Mouse (Mus musculus) spleen, adult 2 months (tissue): ENCODE measurements around the gene Dusp27. TPM values are rescaled to one million over a fixed set of nuclear protein-coding genes. Genes with fewer than 3 reads are reported as not detected.

Experiments used
- DNase-seq, 2 experiments: peaks; one replicate each; pipeline versions ENCODE4 v3.0.0 to v3.0.0-alpha.2; 2012 to 2021; ENCODE audit warnings: low spot score in 2 of 2, low read depth in 1 of 2
- H3K27ac ChIP-seq: fragments of 200-500 bp; 2 replicates; pipeline ENCODE4 v1.5.1; 2012; ENCODE audit warnings: low read length, inconsistent platforms; ENCODE audit not compliant: insufficient read depth
- H3K27me3 ChIP-seq: fragments of 200-500 bp; 2 replicates; pipeline ENCODE4 v1.6.1; 2012; ENCODE audit warnings: mild to moderate bottlenecking, moderate library complexity, low read length, inconsistent platforms; ENCODE audit not compliant: control insufficient read depth, insufficient read depth
- H3K36me3 ChIP-seq: fragments of 200-500 bp; 2 replicates; pipeline ENCODE4 v1.6.1; 2012; ENCODE audit warnings: mild to moderate bottlenecking, low read length, inconsistent platforms; ENCODE audit not compliant: control insufficient read depth, insufficient read depth
- H3K4me1 ChIP-seq: fragments of 200-500 bp; 2 replicates; pipeline ENCODE4 v1.6.1; 2011; ENCODE audit warnings: inconsistent platforms; ENCODE audit not compliant: control insufficient read depth, insufficient read depth, insufficient read length
- H3K4me3 ChIP-seq: fragments of 200-500 bp; 2 replicates; pipeline ENCODE4 v1.5.1; 2011; ENCODE audit warnings: mild to moderate bottlenecking, inconsistent platforms; ENCODE audit not compliant: insufficient read depth, insufficient read length; ENCODE audit errors: extremely low read depth
- CTCF ChIP-seq: fragments of 200-500 bp; IDR thresholded peaks from 2 replicates; pipeline ENCODE4 v1.5.1; 2011; ENCODE audit warnings: mild to moderate bottlenecking, inconsistent platforms; ENCODE audit not compliant: insufficient read depth, insufficient read length, insufficient replicate concordance; ENCODE audit errors: extremely low read depth
- POLR2A ChIP-seq: fragments of 200-500 bp; IDR thresholded peaks from 2 replicates; pipeline ENCODE4 v1.6.1; 2011; ENCODE audit warnings: low read depth, low read length, inconsistent platforms
- WGBS: fragments of 180-500 bp; shearing (Covaris S2); methylation state at CpG from one replicate; pipeline ENCODE4 v1.1.7; 2018; 5-methylcytosine and 5-hydroxymethylcytosine counted together
- polyA plus RNA-seq: library from polyadenylated mRNA; depleted of rRNA; stranded (reverse); fragments of >200 nt; gene quantifications from 2 replicates; pipeline ENCODE4 v1.2.3, GENCODE M21; 2012

The Dusp27 gene
- polyA plus RNA-seq, 1 experiment = 0.12 TPM

DNA sequence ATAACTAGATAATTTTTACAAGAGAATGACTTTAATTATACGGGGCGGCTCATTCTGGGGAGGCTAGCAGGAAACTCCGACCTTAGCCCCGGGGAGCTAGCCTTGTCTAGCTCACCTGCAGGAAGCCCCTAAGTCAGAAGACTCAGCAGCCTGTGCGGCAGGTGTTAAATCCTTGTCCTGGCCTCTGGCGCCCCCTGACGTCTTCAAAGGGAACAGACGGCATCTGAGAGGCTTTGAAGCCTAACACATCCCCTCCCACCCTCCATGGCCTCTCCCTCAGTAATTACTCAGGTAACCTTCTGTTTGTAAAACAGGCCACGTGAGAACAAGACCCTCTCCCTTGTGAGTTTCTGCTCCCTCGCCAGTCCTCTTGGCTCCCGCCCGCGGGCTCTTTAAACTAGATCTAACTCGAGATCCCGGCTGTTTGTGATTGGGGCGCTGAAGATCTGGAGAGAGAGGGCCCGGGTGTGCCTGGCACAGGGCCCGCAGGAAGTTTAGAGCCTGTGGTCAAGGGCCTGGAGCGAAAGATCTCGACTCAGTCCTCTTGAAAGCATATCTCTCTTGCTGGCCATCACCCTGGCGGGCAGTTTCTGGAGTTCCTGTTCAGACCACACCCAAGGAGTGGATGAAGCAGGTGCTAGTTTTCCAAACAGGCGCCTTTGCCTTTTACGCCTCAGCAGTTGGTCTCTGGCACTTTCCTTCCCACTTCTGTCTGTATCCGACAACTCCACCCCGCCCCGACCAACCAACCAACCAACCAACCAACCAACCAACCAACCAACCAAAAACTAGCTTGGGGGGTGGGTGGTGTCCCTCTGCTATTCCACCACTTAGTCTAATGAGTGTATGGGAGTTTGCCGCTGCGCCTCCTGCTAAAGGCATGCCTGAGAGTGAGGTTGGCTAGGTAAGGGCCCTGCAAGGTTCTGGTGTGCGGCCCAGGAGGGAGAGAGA lies 26.7 kb upstream of the Dusp27 start:
- peak; percentile 68 to 75 for DNase-seq
- Histone ChIP-seq H3K36me3 (no peaks in the 10 kb centered on the region), H3K27ac (no peak overlapping the region), H3K27me3 (peaks cover 3% of the 10 kb centered on the region; the same call in 1 of the 2 replicates), H3K4me1 (peaks cover 2% of the 10 kb centered on the region; the same call in 1 of the 2 replicates), H3K4me3 (no peak overlapping the region)
- WGBS = 14% methylated on average over 29 of the region's 29 CpGs
- TF ChIP-seq POLR2A = no peak
- TF ChIP-seq CTCF = peak; percentile 97

DNA sequence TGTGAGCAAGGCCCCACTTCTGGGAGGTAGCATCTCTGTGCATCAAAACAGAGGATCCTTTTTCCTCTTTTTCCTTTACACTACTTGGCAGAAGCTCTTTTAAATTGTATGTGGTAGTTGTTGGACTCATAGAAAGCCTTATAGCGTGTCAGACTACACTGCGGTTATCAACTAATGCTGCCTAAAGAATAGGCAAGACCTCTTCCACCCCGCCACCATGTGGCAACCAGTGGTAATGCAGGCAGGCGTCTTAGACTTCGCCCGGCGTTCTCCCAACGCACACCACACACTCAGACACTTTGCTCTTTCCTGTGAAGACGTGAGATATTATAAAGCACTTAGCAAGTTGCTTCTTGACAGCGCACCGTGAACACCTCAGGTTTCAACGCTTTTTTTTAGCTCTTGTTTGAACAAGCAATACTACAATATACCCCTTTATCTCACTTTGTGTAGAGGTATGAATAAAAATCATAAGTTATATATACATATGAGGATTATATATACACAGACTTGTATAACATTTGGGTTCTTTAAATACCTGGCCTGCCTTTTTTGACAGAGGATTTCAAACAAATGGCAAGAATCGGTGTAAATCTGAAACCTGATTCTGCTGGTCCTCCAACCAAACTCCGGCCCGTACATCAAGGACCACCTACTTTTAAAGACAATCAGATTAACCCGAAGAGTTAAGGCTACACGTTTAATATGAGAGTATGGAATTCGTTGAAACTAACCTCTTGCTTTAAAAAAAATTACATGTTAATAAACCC lies 25.8 kb upstream of the Dusp27 start:
- DNase-seq = peak; percentile 49 to 82
- peak; percentile 88 for TF ChIP-seq CTCF
- no peak for TF ChIP-seq POLR2A
- no peak overlapping the region for H3K4me3 ChIP-seq
- H3K27me3 ChIP-seq = peaks cover 3% of the 10 kb centered on the region; the same call in 1 of the 2 replicates
- WGBS = 13% methylated on average over 18 of the region's 18 CpGs
- H3K4me1 ChIP-seq = peaks cover 2% of the 10 kb centered on the region; the same call in 1 of the 2 replicates
- no peak overlapping the region for H3K27ac ChIP-seq
- no peaks in the 10 kb centered on the region for H3K36me3 ChIP-seq

DNA sequence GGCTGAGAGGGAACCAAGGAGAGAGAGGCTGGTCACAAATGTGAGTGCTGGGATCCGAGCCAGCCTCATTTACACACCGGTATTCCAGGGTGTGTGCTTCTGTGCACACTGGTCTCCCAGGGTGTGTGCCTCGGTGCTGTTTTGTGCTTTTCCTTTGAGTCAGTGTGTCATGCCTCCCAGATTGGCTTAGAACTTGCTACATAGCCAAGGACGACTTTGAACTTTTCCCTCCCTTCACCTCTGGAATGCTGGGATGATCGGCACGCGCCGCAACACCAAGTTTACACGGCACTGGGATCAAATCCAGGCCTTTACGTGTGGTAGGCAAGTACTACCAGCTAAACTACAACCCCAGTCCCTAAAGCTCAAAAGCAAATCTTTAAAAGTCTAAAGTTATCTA lies 24.3 kb upstream of the Dusp27 start:
- H3K27ac ChIP-seq = no peak overlapping the region
- WGBS = 97% methylated on average over 10 of the region's 10 CpGs
- TF ChIP-seq POLR2A (no peak), CTCF (no peak)
- H3K4me3 ChIP-seq = no peak overlapping the region
- no peaks in the 10 kb centered on the region for H3K36me3 ChIP-seq
- no peak for DNase-seq
- peaks cover 3% of the 10 kb centered on the region; the same call in 1 of the 2 replicates for H3K27me3 ChIP-seq
- H3K4me1 ChIP-seq = peaks cover 2% of the 10 kb centered on the region; the same call in 1 of the 2 replicates

DNA sequence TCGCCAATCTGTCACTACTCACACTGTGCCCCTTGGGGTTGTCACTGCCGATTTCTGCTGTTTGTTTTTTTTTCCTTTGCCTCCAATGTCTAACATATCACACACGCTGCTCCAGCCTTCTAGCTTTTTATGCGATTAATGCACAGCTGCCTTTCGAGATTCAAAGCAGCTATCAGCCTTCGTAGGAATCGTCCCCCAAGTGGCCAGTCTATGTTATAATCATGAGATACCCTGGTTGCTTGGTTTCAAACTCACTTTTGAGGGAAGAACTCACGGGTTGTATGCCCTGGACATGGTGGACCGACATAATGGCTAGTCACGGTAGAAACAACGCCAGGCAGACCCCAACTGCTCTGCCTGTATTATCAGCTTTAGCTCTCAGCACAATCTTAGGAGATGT lies 23.6 kb upstream of the Dusp27 start:
- DNase-seq = no peak
- Histone ChIP-seq H3K4me3 (no peak overlapping the region), H3K36me3 (no peaks in the 10 kb centered on the region), H3K27ac (no peak overlapping the region), H3K4me1 (peaks cover 2% of the 10 kb centered on the region; the same call in 1 of the 2 replicates), H3K27me3 (peaks cover 3% of the 10 kb centered on the region; the same call in 1 of the 2 replicates)
- no peak for TF ChIP-seq POLR2A
- no peak for TF ChIP-seq CTCF
- 75% methylated on average over 11 of the region's 11 CpGs for WGBS

DNA sequence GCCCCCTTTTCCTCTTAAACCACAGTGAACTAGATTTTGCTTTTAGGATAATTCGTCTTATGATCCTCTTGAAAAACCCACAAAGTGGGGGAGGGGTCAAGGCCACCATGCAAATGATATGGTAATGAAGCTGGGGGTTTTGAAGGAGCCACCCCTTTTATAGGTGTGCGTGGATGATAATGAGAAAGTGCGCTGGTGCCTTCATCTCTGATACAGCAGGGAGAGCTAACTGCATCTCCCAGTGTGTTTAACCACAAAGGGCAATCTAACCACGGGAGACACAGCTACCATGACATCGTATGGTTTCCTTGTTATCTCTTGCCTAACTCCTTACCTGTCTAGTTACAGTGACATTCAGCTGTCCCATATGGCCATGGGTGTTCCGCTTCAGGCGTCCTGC lies 22.3 kb upstream of the Dusp27 start:
- WGBS = 59% methylated on average over 7 of the region's 7 CpGs
- Histone ChIP-seq H3K4me3 (no peak overlapping the region), H3K4me1 (peaks cover 2% of the 10 kb centered on the region; the same call in 1 of the 2 replicates), H3K27me3 (peaks cover 3% of the 10 kb centered on the region; the same call in 1 of the 2 replicates), H3K27ac (no peak overlapping the region), H3K36me3 (no peaks in the 10 kb centered on the region)
- TF ChIP-seq POLR2A (no peak), CTCF (no peak)
- DNase-seq = no peak

DNA sequence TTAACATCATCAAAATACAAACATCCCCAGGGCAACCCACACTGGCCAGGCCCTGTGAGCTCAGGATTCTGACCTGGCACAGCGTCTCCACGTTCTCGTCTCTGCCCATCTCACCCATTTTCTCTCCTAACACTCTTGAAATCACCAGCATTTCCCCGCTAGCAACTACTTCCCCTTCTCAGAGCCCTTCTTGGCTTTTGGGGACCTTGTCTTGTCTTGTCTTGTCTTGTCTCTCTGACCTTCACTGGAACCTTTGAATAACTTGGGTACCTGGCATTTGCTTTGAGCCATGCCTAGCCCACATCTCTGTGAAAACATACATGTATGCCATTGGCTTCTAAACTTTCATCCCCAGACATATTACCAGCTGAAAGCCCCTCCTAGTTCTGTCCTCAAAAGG lies 21.7 kb upstream of the Dusp27 start:
- no peak for DNase-seq
- no peak for TF ChIP-seq CTCF
- no peak for TF ChIP-seq POLR2A
- Histone ChIP-seq H3K4me1 (peaks cover 2% of the 10 kb centered on the region; the same call in 1 of the 2 replicates), H3K27me3 (0 out of 2 replicates have a peak, but pooled peaks cover 2% of the 10 kb centered on the region), H3K27ac (no peak overlapping the region), H3K4me3 (no peak overlapping the region), H3K36me3 (no peaks in the 10 kb centered on the region)
- WGBS = 39% methylated on average over 4 of the region's 4 CpGs
